Mouse (Mus musculus): Measurements from ENCODE around the gene Slc25a21.

The Slc25a21 gene

GRCm38 (mm10) chr12:57185475-57185874, 11.8 kb downstream of the Slc25a21 start:
- in situ Hi-C loops (cut with MboI; ENCODE audit: low sequenced_read_pairs): no loop called here

GRCm38 (mm10) chr12:57184401-57185147, 12.7 kb downstream of the Slc25a21 start:
- in situ Hi-C loops (cut with MboI; ENCODE audit: low sequenced_read_pairs): no loop called here

GRCm38 (mm10) chr12:57179465-57180188, 17.6 kb downstream of the Slc25a21 start:
- in situ Hi-C loops (cut with MboI; ENCODE audit: low sequenced_read_pairs): no loop called here

DNA sequence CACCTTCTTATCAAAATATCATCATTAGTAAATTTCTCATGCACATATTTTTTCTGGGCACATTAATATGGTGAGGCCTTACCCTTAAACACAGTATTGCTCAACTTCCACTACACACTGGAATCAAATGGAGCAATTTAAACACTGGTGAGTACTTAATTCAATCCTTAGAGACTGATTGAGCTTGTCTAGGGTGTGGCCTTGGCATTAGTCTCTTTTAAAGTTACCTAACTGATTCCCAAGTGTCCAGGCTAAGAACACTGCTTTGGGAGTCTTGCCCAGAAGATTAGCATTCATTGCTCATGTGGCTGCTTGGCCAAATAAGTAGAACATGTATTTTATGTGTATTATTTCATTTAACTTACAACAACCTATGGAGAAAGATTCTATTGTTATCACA, 18.5 kb downstream of the Slc25a21 start:
- in situ Hi-C loops (cut with MboI; ENCODE audit: low sequenced_read_pairs): no loop called here

GRCm38 (mm10) chr12:57163294-57163693, 34.0 kb downstream of the Slc25a21 start:
- in situ Hi-C loops (cut with MboI; ENCODE audit: low sequenced_read_pairs): no loop called here

DNA sequence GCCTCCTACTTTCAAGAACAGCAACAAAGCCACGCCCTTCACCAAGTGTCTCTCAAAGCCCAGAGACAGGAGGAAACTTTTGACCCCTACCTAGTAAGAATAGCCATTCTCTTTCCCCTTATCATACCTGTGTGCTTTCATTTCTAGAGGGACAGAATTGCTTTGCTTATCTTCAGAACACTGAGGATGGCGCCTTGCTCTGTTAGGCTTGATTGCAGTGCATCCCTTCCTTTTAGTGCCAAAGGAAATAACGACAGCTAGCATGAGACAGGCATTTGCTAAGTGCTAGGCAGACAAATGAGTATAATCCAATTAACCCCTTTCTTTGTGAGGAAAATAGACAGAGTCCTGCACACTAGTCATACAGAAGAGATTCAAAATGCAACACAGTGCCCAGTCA, 34.4 kb downstream of the Slc25a21 start:
- in situ Hi-C loops (cut with MboI; ENCODE audit: low sequenced_read_pairs): no loop called here

GRCm38 (mm10) chr12:57159904-57160303, 37.4 kb downstream of the Slc25a21 start:
- in situ Hi-C loops (cut with MboI; ENCODE audit: low sequenced_read_pairs): no loop called here

DNA sequence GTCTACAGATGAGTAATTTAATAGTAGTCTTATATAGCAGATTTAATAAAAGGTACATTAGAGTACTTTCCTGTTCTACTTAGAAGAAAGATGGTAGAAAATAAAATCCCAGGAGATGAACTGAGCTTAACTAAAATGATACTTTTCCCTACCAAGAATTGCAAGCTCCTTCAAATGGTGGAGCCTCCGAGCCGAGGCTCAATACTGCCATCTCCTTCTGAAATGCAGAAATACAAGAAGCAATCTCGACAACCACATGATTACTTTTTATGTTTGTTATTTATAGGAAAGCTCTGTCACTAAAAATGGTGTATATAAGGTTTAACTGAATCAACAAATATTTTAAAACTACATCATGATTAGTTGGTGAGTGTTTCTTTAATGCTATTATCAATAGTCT, 39.0 kb downstream of the Slc25a21 start:
- in situ Hi-C loops (cut with MboI; ENCODE audit: low sequenced_read_pairs): no loop called here

GRCm38 (mm10) chr12:57138937-57139336, 58.3 kb downstream of the Slc25a21 start:
- in situ Hi-C loops (cut with MboI; ENCODE audit: low sequenced_read_pairs): no loop called here

- in situ Hi-C loops (cut with MboI; ENCODE audit: low sequenced_read_pairs): no loop called here
Measured at GRCm38 (mm10) chr12:57137809-57138208, 59.5 kb downstream of the Slc25a21 start.

DNA sequence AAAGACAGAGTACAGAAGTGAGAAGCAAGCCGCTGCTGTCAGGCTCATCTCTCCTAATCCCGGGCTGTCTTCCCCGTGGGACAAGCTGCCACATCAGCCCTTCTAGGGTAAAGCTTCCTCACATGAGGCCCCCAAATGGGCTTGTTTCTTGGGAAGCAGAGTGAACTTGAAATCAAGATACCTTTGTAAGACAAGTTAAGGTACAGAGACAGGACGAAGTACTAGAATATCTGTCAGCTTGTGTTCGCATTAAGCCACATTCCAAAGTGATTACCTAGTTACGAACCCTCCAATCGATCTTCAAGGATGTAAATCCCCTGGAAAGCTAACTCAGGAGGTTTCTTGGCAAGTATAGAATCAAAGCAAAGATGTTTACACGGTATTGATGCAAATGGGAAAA, 78.7 kb downstream of the Slc25a21 start:
- in situ Hi-C loops (cut with MboI; ENCODE audit: low sequenced_read_pairs): no loop called here

DNA sequence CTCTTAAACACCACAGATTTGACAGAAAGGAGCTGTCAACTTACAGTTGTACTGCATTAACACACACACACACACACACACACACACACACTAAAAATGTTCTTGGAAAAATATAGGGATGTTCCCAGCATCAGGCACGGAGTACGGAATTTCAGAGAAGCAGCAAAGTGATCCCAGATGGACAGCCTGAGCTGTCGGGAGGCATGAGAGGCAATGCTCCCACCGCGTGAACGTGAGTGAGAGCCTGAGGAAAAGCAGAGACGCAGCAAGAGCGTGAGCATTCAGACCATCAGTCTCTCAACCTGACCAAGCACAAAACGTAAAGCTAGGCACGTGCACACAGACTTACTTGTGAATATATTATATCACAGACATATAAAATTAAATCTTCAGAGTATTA, 81.8 kb downstream of the Slc25a21 start:
- in situ Hi-C loops (cut with MboI; ENCODE audit: low sequenced_read_pairs): no loop called here

DNA sequence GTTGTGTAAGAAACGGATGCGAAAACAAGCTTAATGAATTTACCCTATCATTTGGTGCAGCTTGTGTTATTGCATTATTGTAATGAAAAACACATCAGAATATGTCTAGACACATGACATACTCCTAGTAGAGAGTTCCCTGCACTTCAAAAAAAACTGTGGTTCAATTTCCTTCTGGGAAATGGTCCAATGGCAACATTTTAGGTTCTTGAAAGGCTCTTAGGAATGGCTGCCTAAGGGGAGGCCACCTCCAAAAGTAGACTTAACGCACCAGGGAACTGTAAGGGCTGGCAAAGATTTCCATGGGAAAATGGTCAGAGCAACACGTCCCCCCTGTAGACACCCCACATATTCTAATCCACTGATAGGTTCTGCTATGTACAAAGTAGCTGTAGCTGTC, 87.9 kb downstream of the Slc25a21 start:
- in situ Hi-C loops (cut with MboI; ENCODE audit: low sequenced_read_pairs): no loop called here

DNA sequence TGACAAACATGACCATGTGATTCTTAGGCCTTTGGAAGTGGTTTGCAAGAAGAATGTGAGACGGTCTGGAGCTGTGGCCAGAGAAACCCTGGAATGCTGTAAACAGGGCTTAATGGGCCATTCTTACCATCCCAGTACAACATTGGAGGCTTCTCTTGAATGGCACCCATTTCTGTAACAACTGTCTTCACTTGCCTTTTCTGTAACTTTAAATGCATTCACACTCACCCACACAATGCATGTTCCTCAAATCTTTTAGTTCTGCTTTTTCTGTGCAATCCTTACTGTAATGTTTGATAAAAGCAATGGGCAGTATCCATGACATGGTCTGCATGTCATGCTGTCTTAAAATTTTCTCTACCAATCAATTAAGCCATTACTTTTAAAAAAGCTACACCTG, 95.0 kb downstream of the Slc25a21 start:
- in situ Hi-C loops (cut with MboI; ENCODE audit: low sequenced_read_pairs): no loop called here

GRCm38 (mm10) chr12:57100549-57100948, 96.7 kb downstream of the Slc25a21 start:
- in situ Hi-C loops (cut with MboI; ENCODE audit: low sequenced_read_pairs): no loop called here

- in situ Hi-C loops (cut with MboI; ENCODE audit: low sequenced_read_pairs): no loop called here
Measured at GRCm38 (mm10) chr12:57099066-57099465, 98.2 kb downstream of the Slc25a21 start.

DNA sequence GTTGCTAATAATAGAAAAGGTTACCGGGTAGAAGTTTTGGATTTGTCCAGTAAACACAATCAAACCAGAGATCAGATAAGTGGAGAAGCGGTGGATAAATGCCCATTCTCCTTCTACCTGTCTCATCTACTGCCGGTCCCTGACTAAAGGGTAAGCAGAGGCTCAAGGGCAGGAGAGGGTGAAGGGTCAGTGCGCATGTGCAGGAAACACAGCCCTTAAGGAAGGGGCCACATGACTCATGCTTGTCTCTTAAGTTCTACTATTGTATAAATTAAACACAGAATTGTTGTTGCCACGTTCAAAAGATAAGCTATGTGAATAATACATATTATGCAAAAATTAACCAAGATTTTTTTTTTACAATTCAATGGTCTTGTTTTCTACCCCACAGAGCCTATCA, 98.9 kb downstream of the Slc25a21 start:
- in situ Hi-C loops (cut with MboI; ENCODE audit: low sequenced_read_pairs): no loop called here

GRCm38 (mm10) chr12:57093107-57093506, 104.2 kb downstream of the Slc25a21 start:
- in situ Hi-C loops (cut with MboI; ENCODE audit: low sequenced_read_pairs): no loop called here

- in situ Hi-C loops (cut with MboI; ENCODE audit: low sequenced_read_pairs): no loop called here
Measured at GRCm38 (mm10) chr12:57084519-57084918, 112.8 kb downstream of the Slc25a21 start.

GRCm38 (mm10) chr12:57083533-57083932, 113.7 kb downstream of the Slc25a21 start:
- in situ Hi-C loops (cut with MboI; ENCODE audit: low sequenced_read_pairs): no loop called here

DNA sequence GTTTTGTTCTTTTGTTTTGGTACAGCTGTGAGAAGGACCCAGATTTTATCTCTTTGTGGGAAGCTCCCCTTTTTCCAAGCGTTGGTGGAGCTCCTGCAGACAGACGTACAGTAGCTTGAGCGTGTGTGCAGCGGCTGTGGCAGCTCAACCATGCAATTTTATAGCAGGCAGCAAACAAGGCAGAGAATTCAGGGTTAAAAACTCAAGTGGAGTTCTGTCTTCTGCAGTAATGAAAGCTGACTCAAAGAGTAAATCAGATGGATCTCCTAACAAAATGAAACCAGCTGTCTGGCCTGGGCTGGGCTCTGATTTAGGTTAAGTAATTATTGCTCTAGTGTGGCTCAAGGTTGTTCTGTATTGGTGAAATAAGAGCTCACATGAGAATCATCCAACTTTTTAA, 120.7 kb downstream of the Slc25a21 start:
- in situ Hi-C loops (cut with MboI; ENCODE audit: low sequenced_read_pairs): no loop called here

- in situ Hi-C loops (cut with MboI; ENCODE audit: low sequenced_read_pairs): no loop called here
Measured at GRCm38 (mm10) chr12:57072616-57073015, 124.7 kb downstream of the Slc25a21 start.
